Mouse (Mus musculus): Measurements from ENCODE around the gene Gm45716.

Gm45716 gene

GRCm38 (mm10) chr11:90283601-90284000, 96.1 kb downstream of the Gm45716 start:
- no peak for DNase-seq (ENCODE audit: low spot score)

GRCm38 (mm10) chr11:90284079-90284478, 96.6 kb downstream of the Gm45716 start:
- DNase-seq (ENCODE audit: low spot score) = no peak

GRCm38 (mm10) chr11:90284623-90285022, 97.1 kb downstream of the Gm45716 start:
- DNase-seq (ENCODE audit: low spot score) = no peak

DNA sequence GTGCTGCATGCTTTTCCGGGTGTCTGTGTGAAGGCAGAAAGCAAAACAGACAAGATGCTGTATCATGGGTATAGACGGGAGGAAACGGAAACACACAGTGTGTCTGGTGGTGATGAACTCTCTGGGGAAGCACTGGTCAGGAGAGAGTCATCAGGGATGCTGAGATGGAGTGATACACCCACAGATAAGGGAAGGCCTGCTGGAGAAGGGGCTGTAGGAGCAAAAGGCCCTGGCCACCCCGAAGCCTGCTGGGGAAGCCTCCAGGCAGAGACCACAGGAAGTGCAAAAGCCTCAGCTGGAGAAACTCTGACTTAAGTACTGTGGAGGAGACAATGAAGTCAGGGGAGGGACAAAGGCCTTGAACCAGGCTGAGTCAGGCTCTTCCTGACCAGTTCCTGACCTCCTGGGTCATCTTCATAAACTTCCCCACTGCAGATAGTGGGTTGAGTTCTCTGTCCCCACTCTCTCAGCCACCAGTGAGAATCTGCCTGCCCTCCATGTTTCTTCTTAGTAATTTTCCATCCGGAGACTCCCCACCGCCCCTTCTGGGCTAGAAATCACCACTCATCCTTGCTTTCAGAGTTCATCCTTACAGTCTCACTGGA, 99.2 kb downstream of the Gm45716 start:
- DNase-seq (ENCODE audit: low spot score) = no peak

- DNase-seq (ENCODE audit: low spot score) = no peak
Observed at GRCm38 (mm10) chr11:90291156-90291555, 103.7 kb downstream of the Gm45716 start.

DNA sequence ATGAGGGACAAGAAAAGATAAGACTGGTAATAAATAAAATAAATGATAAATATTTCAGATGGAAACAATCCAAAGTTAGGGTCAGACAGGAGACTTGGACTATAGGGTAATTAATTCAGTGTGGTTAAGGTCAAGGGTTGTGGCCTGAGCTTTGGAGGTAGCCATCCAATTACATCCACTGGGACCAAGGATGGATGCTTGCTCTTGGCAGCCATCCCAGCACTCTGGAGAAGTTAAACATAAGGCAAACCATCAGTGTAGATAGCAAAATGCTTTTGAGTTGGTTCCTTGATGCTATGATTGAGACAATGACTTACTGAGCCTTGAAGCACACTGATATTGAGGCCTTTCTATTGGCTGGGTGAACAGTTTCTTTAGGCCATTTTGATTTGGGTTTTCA, 105.3 kb downstream of the Gm45716 start:
- no peak for DNase-seq (ENCODE audit: low spot score)

DNA sequence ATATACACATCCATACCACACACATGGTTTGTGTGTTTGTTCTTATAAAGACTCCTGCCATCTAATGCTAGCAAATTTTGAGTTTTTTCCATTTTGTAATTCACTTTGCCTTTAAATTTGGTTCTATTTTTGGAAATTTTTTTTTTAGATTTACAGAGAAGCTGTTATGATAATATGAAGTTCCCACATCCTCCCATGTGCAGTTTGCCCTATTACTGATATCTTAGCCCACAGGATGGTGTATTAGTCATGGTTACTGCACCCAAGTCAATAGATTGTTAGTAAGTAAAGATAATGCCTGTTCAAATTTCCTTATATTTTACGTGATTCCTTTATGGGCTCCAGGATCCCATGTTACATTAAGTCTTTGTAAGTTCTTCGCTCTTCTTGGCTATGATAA, 107.1 kb downstream of the Gm45716 start:
- DNase-seq (ENCODE audit: low spot score) = no peak
